Mouse (Mus musculus) hindbrain, embryonic 10.5 days (tissue): ENCODE results near the gene Krtap5-1. TPM values are rescaled to one million over a fixed set of nuclear protein-coding genes. Genes with fewer than 3 reads are reported as not detected.
A peak's percentile ranks its signal among the peaks of the same experiment; 100 is the strongest.
"Not testable (repeated sequence)": the region's sequence is repeated elsewhere in the genome, so short reads cannot be mapped to it uniquely, and the experiment has no call there.

Experiments used
- DNase-seq: peaks from one replicate; pipeline ENCODE4 v3.0.0-alpha.2; 2017; ENCODE audit warnings: low spot score
- H3K27ac ChIP-seq: fragments of 300-500 bp; sonication (generic); 2 replicates; pipeline ENCODE4 v1.5.1; 2016; ENCODE audit warnings: mild to moderate bottlenecking, moderate library complexity
- H3K27me3 ChIP-seq: fragments of 300-500 bp; sonication (generic); 2 replicates; pipeline ENCODE4 v1.6.1; 2016; ENCODE audit warnings: mild to moderate bottlenecking; ENCODE audit not compliant: poor library complexity, insufficient read depth, severe bottlenecking
- H3K36me3 ChIP-seq: fragments of 300-500 bp; sonication (generic); 2 replicates; pipeline ENCODE4 v1.6.1; 2016; ENCODE audit warnings: mild to moderate bottlenecking, moderate library complexity
- H3K4me1 ChIP-seq: fragments of 300-500 bp; sonication (generic); replicated peaks from 2 replicates; pipeline ENCODE4 v1.6.1; 2016; ENCODE audit warnings: mild to moderate bottlenecking
- H3K4me3 ChIP-seq: fragments of 300-500 bp; sonication (generic); 2 replicates; pipeline ENCODE4 v1.5.1; 2016; ENCODE audit warnings: mild to moderate bottlenecking, moderate library complexity
- H3K9me3 ChIP-seq: fragments of 300-500 bp; sonication (generic); 2 replicates; pipeline ENCODE4 v1.6.1; 2016; ENCODE audit warnings: mild to moderate bottlenecking, moderate library complexity
- WGBS: fragments of 180-500 bp; shearing (Covaris S2); methylation state at CpG from one replicate; pipeline ENCODE4 v1.1.7; 2016; 5-methylcytosine and 5-hydroxymethylcytosine counted together
- polyA plus RNA-seq: library from polyadenylated mRNA; unstranded; fragments of >200 nt; fragmentation: Nextera tagmentation; extraction: Ambion mirVana; gene quantifications from 2 replicates; pipeline ENCODE4 v1.2.1, GENCODE M21; 2016

The Krtap5-1 gene
- not detected in 2 replicates for polyA plus RNA-seq

GRCm38 (mm10) chr7:142297018-142297417 is at the start of gene Krtap5-1:
Gene Krtap5-1, minus strand, starts transcription at chr7:142297118.
- H3K4me1 ChIP-seq, H3K27ac ChIP-seq, H3K4me3 ChIP-seq, DNase-seq, H3K9me3 ChIP-seq, H3K36me3 ChIP-seq: not testable (repeated sequence)
- H3K27me3 ChIP-seq, result peaks cover 11% of the 10 kb centered on the region; the same call in 1 of the 2 replicates

- 79% methylated on average over 3 of the region's 3 CpGs for WGBS
- Histone ChIP-seq H3K27me3 (no peaks in the 10 kb centered on the region; the same call in 1 of the 2 replicates), H3K4me3 (no peak overlapping the region), H3K9me3 (no peaks in the 10 kb centered on the region), H3K4me1 (0 out of 2 replicates have a peak, but pooled peaks cover 6% of the 10 kb centered on the region), H3K27ac (no peak overlapping the region), H3K36me3 (no peaks in the 10 kb centered on the region)
- DNase-seq, result no peak
Measured at GRCm38 (mm10) chr7:142342247-142342640, 45.3 kb upstream of the Krtap5-1 start.

GRCm38 (mm10) chr7:142341564-142342246 is 44.8 kb upstream of the Krtap5-1 start:
- Histone ChIP-seq H3K9me3 (no peaks in the 10 kb centered on the region), H3K27ac (peak overlapping the region; percentile 29; the same call in 1 of the 2 replicates), H3K4me1 (0 out of 2 replicates have a peak, but pooled peaks cover 6% of the 10 kb centered on the region), H3K27me3 (no peaks in the 10 kb centered on the region; the same call in 1 of the 2 replicates), H3K4me3 (no peak overlapping the region), H3K36me3 (no peaks in the 10 kb centered on the region)
- no peak for DNase-seq
- 81% methylated on average over 10 of the region's 10 CpGs for WGBS

- 61% methylated on average over 10 of the region's 10 CpGs for whole genome bisulfite sequencing
- Histone ChIP-seq H3K27ac (0 out of 2 replicates have a peak overlapping the region, but pooled peaks have one; percentile 42), H3K36me3 (no peaks in the 10 kb centered on the region), H3K4me3 (no peak overlapping the region), H3K9me3 (no peaks in the 10 kb centered on the region), H3K27me3 (no peaks in the 10 kb centered on the region; the same call in 1 of the 2 replicates), H3K4me1 (0 out of 2 replicates have a peak, but pooled peaks cover 6% of the 10 kb centered on the region)
- DNase-seq, result no peak
Measured at GRCm38 (mm10) chr7:142340269-142340970, 43.5 kb upstream of the Krtap5-1 start.

GRCm38 (mm10) chr7:142335151-142335550 is 38.2 kb upstream of the Krtap5-1 start:
- WGBS, result 84% methylated on average over 8 of the region's 8 CpGs
- DNase-seq, result no peak
- peak overlapping the region; percentile 77 for H3K27ac ChIP-seq
- no peak overlapping the region for H3K4me3 ChIP-seq
- H3K9me3 ChIP-seq, result no peaks in the 10 kb centered on the region
- H3K4me1 ChIP-seq, result peaks cover 10% of the 10 kb centered on the region; the same call in 1 of the 2 replicates
- no peaks in the 10 kb centered on the region; the same call in 1 of the 2 replicates for H3K27me3 ChIP-seq
- H3K36me3 ChIP-seq, result no peaks in the 10 kb centered on the region

- H3K9me3 ChIP-seq, result no peaks in the 10 kb centered on the region
- H3K4me1 ChIP-seq, result peaks cover 17% of the 10 kb centered on the region
- H3K27me3 ChIP-seq, result no peaks in the 10 kb centered on the region
- peak; percentile 91 for DNase-seq
- no peak overlapping the region for H3K4me3 ChIP-seq
- peak overlapping the region; percentile 77 for H3K27ac ChIP-seq
- 0% methylated on average over 3 of the region's 3 CpGs for WGBS
- H3K36me3 ChIP-seq, result no peaks in the 10 kb centered on the region
Measured at GRCm38 (mm10) chr7:142334246-142334645, 37.3 kb upstream of the Krtap5-1 start.

GRCm38 (mm10) chr7:142332741-142333140 is 35.8 kb upstream of the Krtap5-1 start:
- H3K4me1 ChIP-seq, result peaks cover 29% of the 10 kb centered on the region
- not testable (repeated sequence) for H3K9me3 ChIP-seq, H3K4me3 ChIP-seq, DNase-seq, H3K27me3 ChIP-seq, H3K27ac ChIP-seq, H3K36me3 ChIP-seq
- WGBS, result 76% methylated on average over 6 of the region's 9 CpGs

- Histone ChIP-seq H3K9me3 (no peaks in the 10 kb centered on the region), H3K27ac (no peak overlapping the region), H3K4me3 (no peak overlapping the region), H3K36me3 (no peaks in the 10 kb centered on the region), H3K27me3 (no peaks in the 10 kb centered on the region), H3K4me1 (peaks cover 32% of the 10 kb centered on the region)
- WGBS, result 84% methylated on average over 4 of the region's 4 CpGs
- DNase-seq, result no peak
Measured at GRCm38 (mm10) chr7:142331281-142331680, 34.4 kb upstream of the Krtap5-1 start.

- Histone ChIP-seq H3K27ac (0 out of 2 replicates have a peak overlapping the region, but pooled peaks have one; percentile 18), H3K27me3 (no peaks in the 10 kb centered on the region), H3K36me3 (no peaks in the 10 kb centered on the region), H3K4me1 (peaks cover 32% of the 10 kb centered on the region), H3K9me3 (no peaks in the 10 kb centered on the region), H3K4me3 (no peak overlapping the region)
- WGBS, result 66% methylated on average over 9 of the region's 9 CpGs
- DNase-seq, result no peak
Measured at GRCm38 (mm10) chr7:142330271-142330724, 33.4 kb upstream of the Krtap5-1 start.

- WGBS, result 46% methylated on average over 3 of the region's 3 CpGs
- H3K27ac ChIP-seq, result peak overlapping the region; percentile 68
Measured at GRCm38 (mm10) chr7:142328507-142328906, 31.6 kb upstream of the Krtap5-1 start.

GRCm38 (mm10) chr7:142326714-142327445 is 30.0 kb upstream of the Krtap5-1 start:
- no peak for DNase-seq
- 69% methylated on average over 9 of the region's 9 CpGs for WGBS
- peak overlapping the region; percentile 43; the same call in 1 of the 2 replicates for H3K27ac ChIP-seq

More at GRCm38 (mm10) chr7:142328507-142328906, 31.6 kb upstream of the Krtap5-1 start:
- DNase-seq, result peak; percentile 43
- H3K4me1 ChIP-seq, result peaks cover 25% of the 10 kb centered on the region
- no peaks in the 10 kb centered on the region for H3K27me3 ChIP-seq
- H3K4me3 ChIP-seq, result no peak overlapping the region
- no peaks in the 10 kb centered on the region for H3K9me3 ChIP-seq
- no peaks in the 10 kb centered on the region for H3K36me3 ChIP-seq

GRCm38 (mm10) chr7:142323396-142324117 is 26.6 kb upstream of the Krtap5-1 start:
- Histone ChIP-seq H3K4me1 (peaks cover 26% of the 10 kb centered on the region), H3K27ac (no peak overlapping the region)
- WGBS, result 92% methylated on average over 12 of the region's 12 CpGs

More at GRCm38 (mm10) chr7:142326714-142327445, 30.0 kb upstream of the Krtap5-1 start:
- no peaks in the 10 kb centered on the region for H3K27me3 ChIP-seq
- H3K4me1 ChIP-seq, result peaks cover 28% of the 10 kb centered on the region
- no peak overlapping the region for H3K4me3 ChIP-seq
- no peaks in the 10 kb centered on the region for H3K36me3 ChIP-seq
- H3K9me3 ChIP-seq, result no peaks in the 10 kb centered on the region

More at GRCm38 (mm10) chr7:142323396-142324117, 26.6 kb upstream of the Krtap5-1 start:
- H3K4me3 ChIP-seq, result no peak overlapping the region
- DNase-seq, result no peak
- H3K27me3 ChIP-seq, result peaks cover 5% of the 10 kb centered on the region; the same call in 1 of the 2 replicates
- H3K9me3 ChIP-seq, result no peaks in the 10 kb centered on the region
- no peaks in the 10 kb centered on the region for H3K36me3 ChIP-seq
